Mouse (Mus musculus) kidney, postnatal 0 days (tissue): ENCODE measurements around the gene Fignl2. TPM values are rescaled to one million over a fixed set of nuclear protein-coding genes. Genes with fewer than 3 reads are reported as not detected.

Source experiments
- ATAC-seq: fragments of 200-750 bp; cut with Nextera tagmentation; replicated peaks from 2 replicates; pipeline ENCODE4 v1.8.0; 2017; ENCODE audit warnings: low read depth, moderate number of reproducible peaks, moderate TSS enrichment, moderate library complexity; ENCODE audit not compliant: low FRiP score
- DNase-seq: peaks from one replicate; pipeline ENCODE4 v3.0.0-alpha.2; 2016; ENCODE audit warnings: low spot score
- H3K27ac ChIP-seq: fragments of 300-500 bp; sonication (generic); 2 replicates; pipeline ENCODE4 v1.5.1; 2014; ENCODE audit warnings: mild to moderate bottlenecking
- H3K27me3 ChIP-seq: fragments of 300-500 bp; sonication (generic); 2 replicates; pipeline ENCODE4 v1.6.1; 2014; ENCODE audit warnings: low read length, mixed read lengths; ENCODE audit not compliant: insufficient read depth
- H3K36me3 ChIP-seq: fragments of 300-500 bp; sonication (generic); 2 replicates; pipeline ENCODE4 v1.6.1; 2014; ENCODE audit warnings: low read length, mixed read lengths; ENCODE audit not compliant: insufficient read depth
- H3K4me1 ChIP-seq: fragments of 300-500 bp; sonication (generic); replicated peaks from 2 replicates; pipeline ENCODE4 v1.6.1; 2014; ENCODE audit warnings: antibody characterized with exemption, low read length, mixed read lengths; ENCODE audit not compliant: insufficient read depth
- H3K4me2 ChIP-seq: fragments of 300-500 bp; sonication (generic); 2 replicates; pipeline ENCODE4 v1.6.1; 2014; ENCODE audit warnings: mild to moderate bottlenecking, low read length, moderate library complexity, mixed read lengths
- H3K4me3 ChIP-seq: fragments of 300-500 bp; sonication (generic); replicated peaks from 2 replicates; pipeline ENCODE4 v1.5.1; 2014; ENCODE audit warnings: low read depth, low read length
- H3K9ac ChIP-seq: fragments of 300-500 bp; sonication (generic); 2 replicates; pipeline ENCODE4 v1.6.1; 2014; ENCODE audit warnings: low read depth, low read length
- H3K9me3 ChIP-seq: fragments of 300-500 bp; sonication (generic); replicated peaks from 2 replicates; pipeline ENCODE4 v1.6.1; 2016; ENCODE audit warnings: low read length, inconsistent platforms, mixed read lengths
- CTCF ChIP-seq: IDR thresholded peaks from 2 replicates; pipeline ENCODE4 v1.5.1; 2016; ENCODE audit warnings: antibody characterized with exemption, low read depth, mild to moderate bottlenecking, moderate library complexity
- WGBS: fragments of 180-500 bp; shearing (Covaris S2); extraction: QIAGEN DNeasy Blood & Tissue Kit; methylation state at CpG from one replicate; pipeline ENCODE4 v1.1.7; 2014; 5-methylcytosine and 5-hydroxymethylcytosine counted together
- polyA plus RNA-seq: library from polyadenylated mRNA; unstranded; fragments of >200 nt; fragmentation: Nextera tagmentation; extraction: Ambion mirVana; gene quantifications from 2 replicates; pipeline ENCODE4 v1.2.1, GENCODE M21; 2015

The Fignl2 gene
- polyA plus RNA-seq, 1 experiment from 2014 or later, result 0.47 TPM

DNA sequence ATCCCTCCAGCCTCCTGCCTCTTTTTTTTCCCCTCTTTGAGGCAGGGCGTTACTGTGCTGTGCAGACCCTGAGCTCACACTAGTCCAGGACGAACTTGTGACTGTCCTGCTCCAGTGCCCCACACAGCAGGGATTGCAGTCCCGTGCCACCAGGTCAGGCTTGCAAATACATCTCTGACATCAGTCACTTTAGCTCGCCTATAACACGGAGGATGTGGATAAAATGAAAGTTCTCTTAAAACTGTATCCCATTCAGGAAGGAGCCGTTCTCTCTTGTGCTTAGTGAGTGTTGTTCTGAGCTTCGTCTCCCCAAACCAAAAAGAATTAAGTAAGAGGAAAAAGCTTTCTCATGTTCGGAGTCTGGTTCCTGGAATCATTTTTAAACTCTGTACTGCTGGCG is 8.1 kb upstream of the Fignl2 start:
- H3K4me1 ChIP-seq, result 0 out of 2 replicates have a peak, but pooled peaks cover 5% of the 10 kb centered on the region
- H3K9me3 ChIP-seq, result no peaks in the 10 kb centered on the region
- no peak overlapping the region for H3K27ac ChIP-seq
- no peak for ATAC-seq
- H3K27me3 ChIP-seq, result no peaks in the 10 kb centered on the region
- 51% methylated on average over 9 of the region's 9 CpGs for WGBS
- no peak for DNase-seq
- H3K36me3 ChIP-seq, result no peaks in the 10 kb centered on the region
- no peak overlapping the region for H3K4me2 ChIP-seq
- H3K4me3 ChIP-seq, result no peak overlapping the region
- no peak for TF ChIP-seq CTCF
- H3K9ac ChIP-seq, result no peak overlapping the region

GRCm38 (mm10) chr15:101084499-101084898 is 6.1 kb upstream of the Fignl2 start:
- TF ChIP-seq CTCF, result no peak
- H3K4me3 ChIP-seq, result no peak overlapping the region
- peaks cover 15% of the 10 kb centered on the region; the same call in 1 of the 2 replicates for H3K4me1 ChIP-seq
- no peaks in the 10 kb centered on the region for H3K27me3 ChIP-seq
- no peaks in the 10 kb centered on the region for H3K36me3 ChIP-seq
- DNase-seq (no peak), ATAC-seq (no peak)
- WGBS, result 62% methylated on average over 10 of the region's 10 CpGs
- no peak overlapping the region for H3K27ac ChIP-seq
- no peaks in the 10 kb centered on the region for H3K9me3 ChIP-seq
- no peak overlapping the region for H3K4me2 ChIP-seq
- H3K9ac ChIP-seq, result no peak overlapping the region

- TF ChIP-seq CTCF, result no peak
- no peak for ATAC-seq
- Histone ChIP-seq H3K9me3 (no peaks in the 10 kb centered on the region), H3K4me2 (no peak overlapping the region), H3K27me3 (no peaks in the 10 kb centered on the region), H3K36me3 (no peaks in the 10 kb centered on the region), H3K4me3 (no peak overlapping the region), H3K9ac (no peak overlapping the region), H3K4me1 (peaks cover 22% of the 10 kb centered on the region; the same call in 1 of the 2 replicates), H3K27ac (no peak overlapping the region)
- WGBS, result 48% methylated on average over 4 of the region's 4 CpGs
- no peak for DNase-seq
Observed at GRCm38 (mm10) chr15:101082236-101082635, 3.9 kb upstream of the Fignl2 start.

GRCm38 (mm10) chr15:101081035-101081548 is 2.7 kb upstream of the Fignl2 start:
- no peaks in the 10 kb centered on the region for H3K9me3 ChIP-seq
- H3K9ac ChIP-seq, result no peak overlapping the region
- ATAC-seq (no peak), DNase-seq (no peak)
- no peaks in the 10 kb centered on the region for H3K27me3 ChIP-seq
- H3K4me1 ChIP-seq, result peaks cover 32% of the 10 kb centered on the region
- H3K36me3 ChIP-seq, result no peaks in the 10 kb centered on the region
- no peak overlapping the region for H3K27ac ChIP-seq
- no peak overlapping the region for H3K4me2 ChIP-seq
- 69% methylated on average over 6 of the region's 7 CpGs for WGBS
- no peak for TF ChIP-seq CTCF
- no peak overlapping the region for H3K4me3 ChIP-seq

DNA sequence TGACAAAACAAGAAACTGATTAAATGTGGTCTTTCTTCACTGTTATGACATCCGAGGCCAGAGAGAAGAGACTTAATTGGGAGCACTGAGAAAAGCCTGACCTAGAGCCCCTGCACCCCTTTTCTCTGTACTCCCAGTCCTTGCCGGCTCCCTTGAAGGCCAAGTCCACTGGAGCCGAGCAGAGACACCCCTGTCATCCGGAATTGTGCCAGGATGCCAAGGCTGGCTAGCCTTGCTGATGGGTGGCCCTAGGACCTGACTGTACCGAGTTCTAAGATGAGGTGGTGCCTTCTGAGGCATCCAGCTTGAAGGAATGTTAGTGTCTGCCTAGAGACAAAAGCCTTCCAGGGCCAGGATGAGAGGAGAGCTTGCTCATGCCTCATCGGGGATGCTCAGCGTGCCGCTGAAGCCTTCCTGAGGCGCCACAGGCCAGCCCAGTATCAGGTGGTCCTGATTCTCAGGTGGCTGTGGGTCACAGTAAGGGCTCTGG is 1.7 kb upstream of the Fignl2 start:
- ATAC-seq, result no peak
- peaks cover 42% of the 10 kb centered on the region for H3K4me1 ChIP-seq
- H3K9ac ChIP-seq, result no peak overlapping the region
- no peaks in the 10 kb centered on the region for H3K9me3 ChIP-seq
- no peak overlapping the region for H3K27ac ChIP-seq
- no peaks in the 10 kb centered on the region for H3K36me3 ChIP-seq
- no peak for TF ChIP-seq CTCF
- no peaks in the 10 kb centered on the region for H3K27me3 ChIP-seq
- H3K4me3 ChIP-seq, result no peak overlapping the region
- H3K4me2 ChIP-seq, result no peak overlapping the region
- 75% methylated on average over 9 of the region's 9 CpGs for WGBS
- DNase-seq, result no peak

DNA sequence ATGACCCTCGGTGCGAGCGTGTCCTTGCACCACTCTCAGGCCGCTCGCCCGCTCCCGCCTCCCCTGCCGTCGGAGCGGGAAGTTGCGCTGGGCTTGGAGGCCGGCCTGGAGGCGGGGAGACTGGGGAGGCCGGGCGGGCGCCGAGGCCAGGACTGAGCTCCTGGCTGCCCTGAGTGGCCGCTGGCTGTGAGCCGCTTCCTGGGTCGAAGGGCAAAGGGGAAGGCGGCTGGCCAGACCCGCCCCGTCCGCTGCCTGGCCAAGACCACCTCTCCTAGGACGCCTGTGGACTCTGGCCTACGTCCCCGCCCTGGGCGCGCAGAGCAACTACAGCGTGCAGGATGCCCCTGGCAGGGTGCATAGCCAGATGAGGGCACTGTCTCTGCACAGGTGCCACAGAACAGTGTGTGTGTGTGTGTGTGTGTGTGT is 377 bp upstream of the Fignl2 start:
- Histone ChIP-seq H3K4me1 (peaks cover 43% of the 10 kb centered on the region), H3K9ac (peak overlapping the region; percentile 94), H3K4me2 (peak overlapping the region; percentile 76), H3K36me3 (no peaks in the 10 kb centered on the region), H3K4me3 (peak overlapping the region; percentile 92), H3K9me3 (no peaks in the 10 kb centered on the region), H3K27ac (peak overlapping the region; percentile 99), H3K27me3 (no peaks in the 10 kb centered on the region)
- peak; percentile 57; the same call in 1 of the 2 replicates for TF ChIP-seq CTCF
- under 1% methylated on average over 30 of the region's 30 CpGs for WGBS
- ATAC-seq (peak; percentile 83), DNase-seq (peak; percentile 92)
